Mouse (Mus musculus) myocyte (in vitro differentiated cells): ENCODE results near the gene Nrros. TPM values are rescaled to one million over a fixed set of nuclear protein-coding genes. Genes with fewer than 3 reads are reported as not detected.
A peak's percentile ranks its signal among the peaks of the same experiment; 100 is the strongest.

Experiments used
- H3K27me3 ChIP-seq: one replicate; pipeline ENCODE4 v1.6.1; 2011; ENCODE audit not compliant: control insufficient read depth, insufficient read depth, insufficient read length
- H3K36me3 ChIP-seq: one replicate; pipeline ENCODE4 v1.6.1; 2011; ENCODE audit not compliant: control insufficient read depth, insufficient read depth
- H3K4me2 ChIP-seq: one replicate; pipeline ENCODE4 v1.6.1; 2011; ENCODE audit warnings: low read depth, control low read depth
- H3K4me3 ChIP-seq: one replicate; pipeline ENCODE4 v1.5.1; 2011; ENCODE audit warnings: mild to moderate bottlenecking, control low read depth, moderate library complexity
- H3K79me2 ChIP-seq: one replicate; pipeline ENCODE4 v1.6.1; 2011; ENCODE audit not compliant: control insufficient read depth, insufficient read depth
- H3ac ChIP-seq: one replicate; pipeline ENCODE4 v1.6.1; 2011; ENCODE audit not compliant: control insufficient read depth, insufficient read length
- CEBPB ChIP-seq: IDR thresholded peaks from 2 replicates; pipeline ENCODE4 v1.6.1; 2011; ENCODE audit warnings: mild to moderate bottlenecking, moderate library complexity; ENCODE audit not compliant: poor library complexity, insufficient read depth, severe bottlenecking
- E2F4 ChIP-seq: IDR thresholded peaks from one replicate; pipeline ENCODE4 v1.6.1; 2011; ENCODE audit warnings: mild to moderate bottlenecking, control low read depth, moderate library complexity; ENCODE audit not compliant: insufficient read depth
- MAX ChIP-seq: IDR thresholded peaks from one replicate; pipeline ENCODE4 v1.6.1; 2011; ENCODE audit warnings: low read depth, mild to moderate bottlenecking, control low read depth
- MYOD1 ChIP-seq, 3 experiments: IDR thresholded peaks; one replicate each; pipeline ENCODE4 v1.6.1; 2011; ENCODE audit warnings: control low read depth in 2 of 3, low read depth in 2 of 3, mild to moderate bottlenecking in 2 of 3, moderate library complexity in 1 of 3; ENCODE audit not compliant: insufficient read length in 2 of 3, control insufficient read depth in 1 of 3
- MYOG ChIP-seq, 3 experiments: IDR thresholded peaks; one replicate each; pipeline ENCODE4 v1.6.1; 2011; ENCODE audit warnings: control low read depth in 2 of 3, low read depth in 2 of 3, mild to moderate bottlenecking in 2 of 3; ENCODE audit not compliant: insufficient read length in 2 of 3, control insufficient read depth in 1 of 3, insufficient read depth in 1 of 3
- POLR2A ChIP-seq: IDR thresholded peaks from one replicate; pipeline ENCODE4 v1.6.1; 2011; ENCODE audit warnings: low read depth, mild to moderate bottlenecking, control low read depth, moderate library complexity; ENCODE audit not compliant: insufficient read length
- POLR2AphosphoS2 ChIP-seq: IDR thresholded peaks from one replicate; pipeline ENCODE4 v1.6.1; 2011; ENCODE audit warnings: low read depth, control low read depth; ENCODE audit not compliant: insufficient read length
- REST ChIP-seq: IDR thresholded peaks from one replicate; pipeline ENCODE4 v1.6.1; 2011; ENCODE audit warnings: mild to moderate bottlenecking, control low read depth, moderate library complexity; ENCODE audit not compliant: insufficient read depth, insufficient read length
- SRF ChIP-seq: IDR thresholded peaks from one replicate; pipeline ENCODE4 v1.6.1; 2011; ENCODE audit warnings: low read depth; ENCODE audit not compliant: control insufficient read depth, insufficient read length
- TCF12 ChIP-seq: IDR thresholded peaks from one replicate; pipeline ENCODE4 v1.6.1; 2011; ENCODE audit warnings: mild to moderate bottlenecking, control low read depth; ENCODE audit not compliant: poor library complexity, insufficient read depth, severe bottlenecking
- TCF3 ChIP-seq: IDR thresholded peaks from one replicate; pipeline ENCODE4 v1.6.1; 2011; ENCODE audit warnings: low read depth, control low read depth; ENCODE audit not compliant: insufficient read length
- USF1 ChIP-seq: IDR thresholded peaks from one replicate; pipeline ENCODE4 v1.6.1; 2011; ENCODE audit warnings: low read depth, mild to moderate bottlenecking, control low read depth, moderate library complexity
- polyA plus RNA-seq: library from polyadenylated mRNA; unstranded; fragments of >200 nt; fragmentation: generic; extraction: Trizol; gene quantifications from one replicate; pipeline ENCODE4 v1.2.1, GENCODE M21; 2012; ENCODE audit warnings: missing spikeins

Gene Nrros
- polyA plus RNA-seq, 1 experiment, result not detected

DNA sequence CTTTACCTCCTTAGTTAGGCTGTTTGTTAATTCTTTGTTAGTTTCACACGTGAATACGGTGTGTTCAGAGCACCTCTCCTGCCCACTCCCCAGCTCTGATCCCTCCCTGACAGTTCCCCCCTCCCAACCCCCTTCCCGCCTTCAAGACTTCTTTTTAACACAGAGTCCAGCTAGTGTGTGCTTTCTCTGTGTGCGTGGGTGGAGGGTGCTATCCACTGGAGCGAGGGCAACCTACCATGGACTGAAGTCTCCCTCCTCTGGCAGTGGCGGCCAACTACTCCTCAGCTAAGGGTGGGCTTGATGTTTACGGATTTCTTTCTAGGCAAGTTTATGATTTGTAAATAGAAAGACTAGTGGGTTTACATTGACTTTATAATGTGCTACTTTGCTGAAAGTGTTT, 57.2 kb downstream of the Nrros start:
- TF ChIP-seq USF1, result no peak
- H3K4me2 ChIP-seq, result no peak overlapping the region

DNA sequence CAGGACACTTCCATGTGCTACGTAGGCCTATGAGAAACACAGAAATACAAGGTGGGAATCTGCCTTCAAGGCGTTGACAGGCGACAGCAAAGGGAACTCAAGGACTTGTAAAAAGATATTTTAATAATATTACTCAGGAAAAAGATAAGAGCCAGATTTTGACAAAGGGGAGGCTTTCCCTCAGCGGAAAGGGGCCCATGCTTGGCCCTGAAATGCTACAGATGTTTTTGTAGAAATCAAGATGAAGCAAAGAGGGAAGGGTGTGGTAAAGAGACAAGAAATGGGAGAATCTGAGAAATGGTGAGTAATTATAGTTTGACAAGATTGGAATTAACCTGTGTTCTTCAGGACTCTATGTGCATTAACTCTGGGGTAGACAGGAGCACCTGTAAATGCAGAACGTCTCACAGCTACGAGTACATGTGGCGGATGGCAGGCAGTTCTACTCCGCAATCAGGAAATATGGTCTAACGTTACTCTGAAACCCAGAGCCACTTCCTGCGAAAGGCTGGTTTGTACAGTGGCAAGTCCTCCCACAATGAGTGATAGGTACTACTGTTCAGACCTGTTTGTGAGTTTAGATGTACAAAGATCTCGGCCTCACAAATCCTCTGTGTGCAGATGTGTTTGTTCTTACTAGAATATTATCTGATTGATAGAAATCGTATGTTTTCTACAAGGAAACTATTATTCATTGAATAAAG, 57.9 kb downstream of the Nrros start:
- no peaks in the 10 kb centered on the region for H3K27me3 ChIP-seq
- TF ChIP-seq SRF, result no peak
- TF ChIP-seq REST, result no peak
- TF ChIP-seq POLR2A, result no peak
- TF ChIP-seq TCF12, result no peak
- TF ChIP-seq MYOD1 (IDR thresholded peaks at IDR 0.05; ENCODE audit: control insufficient read depth in 1 of 3, insufficient read length in 2 of 3, low read depth in 2 of 3), result no peak
- no peak for TF ChIP-seq POLR2AphosphoS2
- no peak for TF ChIP-seq E2F4
- no peak for TF ChIP-seq TCF3
- no peak for TF ChIP-seq MAX
- no peak for TF ChIP-seq CEBPB
- no peak for TF ChIP-seq MYOG (IDR thresholded peaks at IDR 0.05; ENCODE audit: control insufficient read depth in 1 of 3, insufficient read depth in 1 of 3, insufficient read length in 2 of 3, low read depth in 2 of 3)
- no peak for TF ChIP-seq USF1
- no peak overlapping the region for H3ac ChIP-seq
- no peaks in the 10 kb centered on the region for H3K79me2 ChIP-seq
- H3K36me3 ChIP-seq, result no peaks in the 10 kb centered on the region
- H3K4me3 ChIP-seq, result no peak overlapping the region
- H3K4me2 ChIP-seq, result no peak overlapping the region

More for the DNA sequence above, 57.2 kb downstream of the Nrros start:
- H3K36me3 ChIP-seq, result no peaks in the 10 kb centered on the region
- H3K27me3 ChIP-seq, result no peaks in the 10 kb centered on the region
- no peaks in the 10 kb centered on the region for H3K79me2 ChIP-seq
- H3K4me3 ChIP-seq, result no peak overlapping the region
- no peak overlapping the region for H3ac ChIP-seq

DNA sequence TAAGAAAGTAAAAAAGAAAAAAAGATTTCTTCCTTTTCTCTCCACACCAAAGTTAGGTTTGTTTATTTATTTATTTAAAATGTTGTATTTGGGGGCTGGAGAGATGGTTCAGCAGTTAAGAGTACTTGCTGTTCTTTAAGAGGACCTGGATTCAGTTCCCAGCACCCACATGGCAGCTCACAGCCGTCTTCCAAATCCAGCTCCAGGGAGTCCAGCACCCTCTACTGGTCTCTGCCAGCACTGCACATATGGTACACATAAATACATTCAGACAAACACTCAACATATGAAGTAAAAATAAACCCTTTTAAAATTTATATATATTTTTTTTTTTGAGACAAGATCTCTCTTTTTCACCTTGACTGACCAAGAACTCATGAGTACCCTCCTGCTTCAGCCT, 59.7 kb downstream of the Nrros start:
- Histone ChIP-seq H3K36me3 (no peaks in the 10 kb centered on the region), H3K79me2 (no peaks in the 10 kb centered on the region), H3K4me2 (no peak overlapping the region), H3K4me3 (no peak overlapping the region), H3ac (no peak overlapping the region), H3K27me3 (no peaks in the 10 kb centered on the region)
- no peak for TF ChIP-seq USF1
- no peak for TF ChIP-seq MYOG (IDR thresholded peaks at IDR 0.05; ENCODE audit: control insufficient read depth in 1 of 3, insufficient read depth in 1 of 3, insufficient read length in 2 of 3, low read depth in 2 of 3)
- TF ChIP-seq MYOD1 (IDR thresholded peaks at IDR 0.05; ENCODE audit: control insufficient read depth in 1 of 3, insufficient read length in 2 of 3, low read depth in 2 of 3), result no peak
- TF ChIP-seq TCF12, result no peak
- TF ChIP-seq MAX, result no peak
- no peak for TF ChIP-seq E2F4
- TF ChIP-seq POLR2A, result no peak
- TF ChIP-seq TCF3, result no peak
- no peak for TF ChIP-seq REST
- TF ChIP-seq POLR2AphosphoS2, result no peak

DNA sequence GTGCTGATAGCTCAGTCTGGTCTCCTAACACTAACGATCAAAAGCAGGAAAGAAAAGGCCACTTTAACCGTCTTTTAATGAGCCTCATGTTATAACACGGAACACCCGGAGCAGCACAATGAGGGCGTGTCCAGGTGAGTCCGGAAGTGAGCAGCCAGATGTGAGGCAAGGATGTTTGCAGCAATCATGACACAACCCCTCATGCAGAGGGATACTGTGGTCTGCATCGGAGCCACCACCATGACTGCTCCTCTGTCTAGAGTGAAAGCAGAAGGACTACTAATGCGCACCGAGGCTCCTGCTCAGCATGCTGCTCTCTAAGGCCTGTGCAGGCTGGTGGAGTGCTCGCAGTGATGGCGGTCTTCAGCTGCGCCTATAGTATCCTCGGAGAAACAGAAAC, 63.1 kb downstream of the Nrros start:
- H3K36me3 ChIP-seq, result no peaks in the 10 kb centered on the region
- no peak overlapping the region for H3ac ChIP-seq
- no peak overlapping the region for H3K4me3 ChIP-seq
- peaks cover 13% of the 10 kb centered on the region for H3K79me2 ChIP-seq
- TF ChIP-seq REST (no peak), CEBPB (no peak), POLR2A (no peak), MAX (no peak), USF1 (no peak), E2F4 (no peak), SRF (no peak), MYOD1 (IDR thresholded peaks at IDR 0.05; ENCODE audit: control insufficient read depth in 1 of 3, insufficient read length in 2 of 3, low read depth in 2 of 3) (no peak), POLR2AphosphoS2 (no peak), MYOG (IDR thresholded peaks at IDR 0.05; ENCODE audit: control insufficient read depth in 1 of 3, insufficient read depth in 1 of 3, insufficient read length in 2 of 3, low read depth in 2 of 3) (no peak), TCF3 (no peak), TCF12 (no peak)
- no peak overlapping the region for H3K4me2 ChIP-seq
- H3K27me3 ChIP-seq, result no peaks in the 10 kb centered on the region

DNA sequence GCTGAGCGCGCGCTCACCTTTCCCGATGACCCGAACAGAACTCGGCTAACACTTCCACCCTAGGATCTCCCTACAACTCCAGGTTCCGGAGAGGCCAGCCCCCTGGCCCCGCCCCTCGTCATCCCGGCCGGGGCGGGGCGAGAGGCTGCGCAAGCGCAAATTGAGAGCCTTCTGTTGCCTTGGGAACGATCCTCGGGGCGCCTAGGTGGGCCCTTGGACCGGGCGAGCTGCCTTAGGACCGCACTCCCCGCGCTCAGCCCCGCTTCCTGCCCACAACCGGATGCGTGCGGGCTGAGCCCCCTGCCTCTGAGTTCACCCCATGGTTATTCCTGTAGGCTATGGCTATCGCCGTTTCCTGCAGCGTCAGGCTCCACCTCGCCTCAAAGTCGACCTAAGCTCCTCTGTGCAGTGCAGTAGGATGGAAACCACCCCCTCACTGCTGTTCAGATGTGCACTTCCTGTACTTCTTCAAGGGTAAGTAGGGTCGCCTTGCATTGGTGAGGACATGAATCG, 65.7 kb downstream of the Nrros start, which contains the start of the genes Pigx and Cep19:
TSS of gene Pigx (minus strand) at position 103 of the 513 bp plus-strand sequence.
TSS of gene Cep19 (plus strand) at position 163 of the 513 bp plus-strand sequence.
- Histone ChIP-seq H3K79me2 (peaks cover 13% of the 10 kb centered on the region), H3K27me3 (no peaks in the 10 kb centered on the region), H3K36me3 (peaks cover 6% of the 10 kb centered on the region), H3K4me2 (peak within 1 kb of the TSS; percentile 82), H3ac (peak within 1 kb of the TSS; percentile 73), H3K4me3 (peak within 1 kb of the TSS; percentile 70)
- TF ChIP-seq POLR2AphosphoS2, result peak; percentile 37
- no peak for TF ChIP-seq SRF
- TF ChIP-seq E2F4, result no peak
- TF ChIP-seq MYOG (IDR thresholded peaks at IDR 0.05; ENCODE audit: control insufficient read depth in 1 of 3, insufficient read depth in 1 of 3, insufficient read length in 2 of 3, low read depth in 2 of 3), result no peak
- TF ChIP-seq POLR2A, result peak; percentile 75
- TF ChIP-seq TCF3, result no peak
